Mouse (Mus musculus): Measurements from ENCODE around the gene Otogl. TPM values are rescaled to one million over a fixed set of nuclear protein-coding genes. Genes with fewer than 3 reads are reported as not detected.

Otogl gene
- polyA plus RNA-seq, 1 experiment from 2014 or later: not detected

DNA sequence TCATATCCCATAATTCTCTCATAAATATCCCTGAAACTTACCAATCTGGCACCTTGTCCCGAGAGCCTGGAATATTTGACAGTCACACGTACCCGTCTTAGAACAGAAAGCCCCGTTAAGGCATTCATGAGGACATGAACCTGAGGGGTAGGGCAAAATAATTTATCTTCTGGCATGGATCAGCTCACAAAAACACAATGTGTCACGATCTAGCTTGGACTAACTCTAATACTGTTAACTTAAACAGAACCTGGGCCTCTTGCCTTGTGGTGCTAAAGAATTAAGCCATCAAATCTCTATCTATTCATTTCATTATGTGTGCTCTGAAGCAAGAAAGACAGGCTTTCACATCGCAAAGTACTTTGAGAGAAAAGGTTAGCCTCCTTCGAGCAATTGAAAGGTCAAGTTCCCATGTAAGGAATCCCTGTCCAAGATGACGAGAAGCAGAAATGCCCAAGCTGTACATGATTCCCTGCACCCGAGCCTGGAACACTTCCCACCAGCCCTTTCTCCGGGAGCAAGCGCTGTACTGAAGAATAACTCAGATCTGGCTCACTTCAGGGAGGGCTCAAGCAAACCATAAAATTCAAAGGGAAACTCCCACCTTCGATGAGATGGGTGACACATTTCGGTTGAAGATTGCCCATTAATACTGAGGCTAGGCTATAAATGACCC lies 10.6 kb downstream of the Otogl start:
- Histone ChIP-seq H3K9ac (no peak overlapping the region), H3K36me3 (ENCODE audit: poor library complexity, severe bottlenecking) (no peaks in the 10 kb centered on the region), H3K4me2 (no peak overlapping the region), H3K4me1 (no peaks in the 10 kb centered on the region), H3K9me3 (replicated peaks) (no peaks in the 10 kb centered on the region), H3K27ac (no peak overlapping the region), H3K4me3 (no peak overlapping the region), H3K27me3 (no peaks in the 10 kb centered on the region)
- 67% methylated on average over 13 of the region's 13 CpGs for WGBS
- ATAC-seq: no peak

DNA sequence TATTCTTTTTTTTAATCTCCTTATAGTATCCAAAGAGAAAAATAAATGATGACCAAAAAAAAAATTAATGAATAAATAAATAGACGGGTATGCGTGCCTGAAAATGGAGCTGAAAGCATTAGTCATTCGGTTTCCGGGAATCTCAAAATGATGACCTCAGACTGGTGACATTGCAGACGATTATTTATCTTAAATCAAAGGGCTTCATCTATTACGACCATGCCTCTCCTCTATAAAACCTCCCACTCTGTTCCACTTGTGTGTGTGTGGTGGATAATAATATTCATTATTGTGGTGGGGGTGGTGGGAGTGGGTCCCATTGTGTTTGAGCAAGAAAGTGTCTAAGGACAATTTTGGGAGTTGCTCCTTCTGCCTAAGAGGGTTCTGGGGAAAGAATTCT lies 12.0 kb downstream of the Otogl start:
- 91% methylated on average over 6 of the region's 6 CpGs for WGBS
- H3K9ac ChIP-seq: no peak overlapping the region
- no peaks in the 10 kb centered on the region for H3K4me1 ChIP-seq
- no peak overlapping the region for H3K4me3 ChIP-seq
- no peaks in the 10 kb centered on the region for H3K27me3 ChIP-seq
- H3K9me3 ChIP-seq (replicated peaks): no peaks in the 10 kb centered on the region
- H3K27ac ChIP-seq: no peak overlapping the region
- ATAC-seq: no peak
- H3K4me2 ChIP-seq: no peak overlapping the region
- H3K36me3 ChIP-seq (ENCODE audit: poor library complexity, severe bottlenecking): no peaks in the 10 kb centered on the region

DNA sequence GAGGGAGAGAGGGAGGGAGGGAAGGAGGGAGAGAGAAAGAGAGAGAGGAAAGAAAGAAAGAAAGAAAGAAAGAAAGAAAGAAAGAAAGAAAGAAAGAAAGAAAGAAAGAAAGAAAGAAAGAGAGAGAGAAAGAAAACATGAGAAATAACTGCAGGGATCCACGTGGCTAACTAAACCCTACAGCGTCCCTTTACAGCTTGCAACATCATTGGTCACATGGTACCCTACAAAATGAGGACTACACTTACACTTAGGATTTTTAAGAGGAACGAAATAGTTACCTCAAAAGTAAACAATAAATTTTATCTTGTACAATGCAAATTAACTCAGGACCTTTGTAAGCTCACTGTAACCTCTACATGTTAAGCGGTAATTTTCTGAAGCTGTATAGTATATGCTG lies 15.8 kb downstream of the Otogl start:
- no peak for ATAC-seq
- Histone ChIP-seq H3K27me3 (no peaks in the 10 kb centered on the region), H3K27ac (no peak overlapping the region), H3K9ac (no peak overlapping the region), H3K4me2 (no peak overlapping the region), H3K9me3 (replicated peaks) (no peaks in the 10 kb centered on the region), H3K36me3 (ENCODE audit: poor library complexity, severe bottlenecking) (no peaks in the 10 kb centered on the region), H3K4me1 (no peaks in the 10 kb centered on the region), H3K4me3 (no peak overlapping the region)
- WGBS: 84% methylated on average over 4 of the region's 4 CpGs

DNA sequence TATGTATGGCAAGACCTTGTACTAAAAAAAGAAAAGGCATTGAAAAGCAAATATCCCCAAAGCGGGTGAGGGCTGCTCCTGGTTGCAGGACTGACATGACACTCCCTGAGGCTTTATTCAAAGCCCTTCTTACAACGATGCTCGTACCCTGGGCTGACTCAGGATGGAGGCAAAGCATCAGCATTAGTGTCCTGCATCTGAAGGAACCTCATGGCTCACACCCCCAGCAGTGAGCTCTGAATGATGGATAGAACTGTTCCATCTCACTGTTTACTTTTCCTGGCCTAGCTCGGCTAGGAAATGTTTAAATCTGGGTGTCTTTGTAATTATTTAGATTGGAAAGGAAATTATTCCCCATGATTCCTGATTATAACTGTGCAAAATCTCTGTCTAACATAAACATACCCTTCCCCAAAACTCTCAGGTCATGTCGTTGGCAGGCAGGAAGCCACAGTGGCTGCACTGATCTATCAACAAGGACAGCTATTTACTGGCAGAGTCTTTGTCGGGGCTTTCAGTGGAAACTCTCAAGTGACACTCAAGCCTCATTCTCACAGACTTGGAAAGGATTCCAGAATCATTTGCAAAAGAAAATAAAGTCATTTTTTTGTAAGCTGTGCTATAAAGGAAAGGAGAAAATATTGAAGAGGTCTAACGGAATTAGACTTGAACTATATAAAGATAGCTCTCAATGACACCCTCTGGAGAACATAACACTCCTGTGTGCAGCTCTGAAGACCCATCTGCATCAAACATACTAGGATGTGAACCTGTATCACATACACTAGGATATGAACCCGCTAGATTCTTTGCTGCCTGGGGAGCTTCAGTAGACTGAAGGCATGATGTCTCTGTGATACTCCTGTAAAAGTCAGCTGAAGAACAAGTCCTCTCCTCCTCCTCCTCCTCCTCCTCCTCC lies 17.0 kb downstream of the Otogl start:
- ATAC-seq: no peak
- H3K27ac ChIP-seq: no peak overlapping the region
- WGBS: 73% methylated on average over 8 of the region's 8 CpGs
- no peaks in the 10 kb centered on the region for H3K9me3 ChIP-seq (replicated peaks)
- no peak overlapping the region for H3K4me3 ChIP-seq
- no peaks in the 10 kb centered on the region for H3K4me1 ChIP-seq
- H3K36me3 ChIP-seq (ENCODE audit: poor library complexity, severe bottlenecking): no peaks in the 10 kb centered on the region
- H3K4me2 ChIP-seq: no peak overlapping the region
- no peak overlapping the region for H3K9ac ChIP-seq
- no peaks in the 10 kb centered on the region for H3K27me3 ChIP-seq

DNA sequence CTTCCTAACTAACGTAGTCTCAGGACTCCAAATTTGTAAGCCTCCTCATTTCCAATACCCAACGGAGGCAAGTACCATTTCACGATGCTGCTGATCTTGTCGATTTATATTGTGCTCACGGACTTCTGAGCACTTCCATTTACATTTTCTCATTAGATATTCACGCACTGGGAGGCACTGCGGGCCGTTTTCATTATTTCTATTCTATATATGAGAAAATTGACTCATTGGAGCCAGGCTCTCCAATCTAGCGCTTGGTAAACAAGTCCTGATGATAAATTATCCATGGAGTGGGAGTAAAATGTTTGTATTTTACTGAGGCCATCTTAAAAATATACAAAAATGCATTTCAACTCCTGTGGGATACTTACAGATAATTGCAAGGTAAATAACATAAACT lies 21.5 kb downstream of the Otogl start:
- no peak for ATAC-seq
- H3K9me3 ChIP-seq (replicated peaks): no peaks in the 10 kb centered on the region

DNA sequence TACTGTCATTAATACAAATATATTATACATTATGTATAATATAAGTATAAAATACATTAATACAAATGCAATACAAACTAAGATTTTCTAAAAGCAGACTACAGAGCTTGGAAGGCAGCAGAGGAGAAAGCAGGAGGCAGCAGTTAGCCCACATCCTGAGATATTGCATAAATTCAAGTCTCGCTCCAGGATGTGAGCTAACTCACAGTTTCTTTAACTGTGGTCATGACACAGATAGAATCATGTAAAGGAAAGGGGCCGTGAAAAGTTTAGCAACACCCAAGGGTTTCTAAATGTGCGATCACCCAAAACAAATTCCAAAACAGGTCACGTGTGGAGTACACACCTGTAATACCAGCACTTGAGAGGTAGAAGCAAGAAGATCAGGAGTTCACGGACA lies 39.4 kb downstream of the Otogl start:
- no peaks in the 10 kb centered on the region for H3K27me3 ChIP-seq
- H3K27ac ChIP-seq: no peak overlapping the region
- WGBS: 97% methylated on average over 5 of the region's 5 CpGs
- H3K4me1 ChIP-seq: no peaks in the 10 kb centered on the region
- no peak overlapping the region for H3K4me3 ChIP-seq
- no peaks in the 10 kb centered on the region for H3K9me3 ChIP-seq (replicated peaks)
- H3K9ac ChIP-seq: no peak overlapping the region
- H3K4me2 ChIP-seq: no peak overlapping the region
- no peak for ATAC-seq
- no peaks in the 10 kb centered on the region for H3K36me3 ChIP-seq (ENCODE audit: poor library complexity, severe bottlenecking)

More for the DNA sequence above, 21.5 kb downstream of the Otogl start:
- Histone ChIP-seq H3K4me1 (no peaks in the 10 kb centered on the region), H3K36me3 (ENCODE audit: poor library complexity, severe bottlenecking) (no peaks in the 10 kb centered on the region), H3K4me3 (no peak overlapping the region), H3K27me3 (no peaks in the 10 kb centered on the region), H3K9ac (no peak overlapping the region), H3K4me2 (no peak overlapping the region), H3K27ac (no peak overlapping the region)
- 76% methylated on average over 9 of the region's 9 CpGs for WGBS

DNA sequence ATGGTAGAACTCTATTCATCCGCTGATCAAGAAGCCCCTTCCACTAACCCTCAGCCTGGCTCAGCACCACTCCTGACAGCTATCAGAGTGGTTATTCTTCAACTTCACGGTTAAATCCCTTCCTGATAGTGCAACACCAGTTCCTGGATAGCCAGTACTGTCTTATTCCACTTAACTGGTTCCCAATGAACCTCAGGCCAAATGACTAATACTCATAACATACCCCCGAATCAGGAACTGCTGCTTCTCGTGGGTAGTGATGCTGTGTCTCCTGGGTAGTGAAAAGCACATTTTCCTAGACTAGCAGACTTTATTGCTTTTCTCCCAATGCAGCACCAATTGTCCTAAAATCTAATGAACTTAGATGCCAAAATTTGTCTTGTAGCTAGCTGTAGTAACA lies 39.8 kb downstream of the Otogl start:
- H3K9ac ChIP-seq: no peak overlapping the region
- ATAC-seq: no peak
- H3K4me3 ChIP-seq: no peak overlapping the region
- no peaks in the 10 kb centered on the region for H3K27me3 ChIP-seq
- H3K9me3 ChIP-seq (replicated peaks): no peaks in the 10 kb centered on the region
- 89% methylated on average over 4 of the region's 4 CpGs for WGBS
- no peak overlapping the region for H3K4me2 ChIP-seq
- no peaks in the 10 kb centered on the region for H3K4me1 ChIP-seq
- H3K36me3 ChIP-seq (ENCODE audit: poor library complexity, severe bottlenecking): no peaks in the 10 kb centered on the region
- H3K27ac ChIP-seq: no peak overlapping the region

DNA sequence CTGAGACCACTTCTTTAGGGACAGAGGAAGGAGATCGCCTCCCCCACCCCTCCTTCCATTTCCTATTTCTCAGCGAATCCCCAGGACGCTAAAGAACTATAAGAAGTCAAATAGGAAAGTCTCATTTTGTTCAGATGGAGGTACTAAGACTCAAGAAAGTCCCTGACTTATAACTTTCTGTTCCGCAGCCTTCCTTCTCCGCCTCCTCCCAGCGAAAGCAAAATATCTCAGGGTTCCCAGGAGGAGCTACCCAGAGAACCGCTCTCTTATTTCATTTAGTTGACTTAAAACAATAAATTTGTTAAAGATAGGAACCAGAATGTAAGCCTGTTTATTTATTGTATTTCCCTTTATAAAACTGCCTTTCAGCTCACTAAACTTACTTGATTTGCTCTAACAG lies 41.4 kb downstream of the Otogl start:
- no peak overlapping the region for H3K4me3 ChIP-seq
- WGBS: 88% methylated on average over 7 of the region's 7 CpGs
- no peak overlapping the region for H3K9ac ChIP-seq
- H3K36me3 ChIP-seq (ENCODE audit: poor library complexity, severe bottlenecking): no peaks in the 10 kb centered on the region
- no peaks in the 10 kb centered on the region for H3K27me3 ChIP-seq
- no peaks in the 10 kb centered on the region for H3K9me3 ChIP-seq (replicated peaks)
- no peak overlapping the region for H3K4me2 ChIP-seq
- no peaks in the 10 kb centered on the region for H3K4me1 ChIP-seq
- ATAC-seq: no peak
- H3K27ac ChIP-seq: no peak overlapping the region

DNA sequence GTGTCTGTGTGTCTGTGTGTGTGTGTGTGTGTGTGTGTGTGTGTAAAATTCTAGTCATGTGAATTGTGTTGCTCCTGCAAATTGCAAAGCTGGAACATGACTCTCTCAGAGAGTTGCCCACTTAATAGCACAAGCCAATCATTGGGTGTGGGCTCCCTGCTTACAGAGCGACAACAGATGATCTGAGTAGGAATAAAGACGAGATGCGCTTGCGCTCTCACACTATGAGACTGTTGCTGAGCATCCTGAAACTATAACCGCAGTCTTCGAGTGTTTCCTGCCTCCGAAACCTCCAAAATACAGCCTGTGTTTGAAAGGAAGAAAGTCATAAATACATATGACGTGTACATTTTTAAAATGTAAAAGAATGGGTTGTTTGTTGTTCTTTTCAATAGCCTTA lies 43.0 kb downstream of the Otogl start:
- H3K4me3 ChIP-seq: no peak overlapping the region
- H3K9me3 ChIP-seq (replicated peaks): no peaks in the 10 kb centered on the region
- no peak overlapping the region for H3K4me2 ChIP-seq
- no peaks in the 10 kb centered on the region for H3K27me3 ChIP-seq
- ATAC-seq: no peak
- no peak overlapping the region for H3K9ac ChIP-seq
- no peak overlapping the region for H3K27ac ChIP-seq
- H3K4me1 ChIP-seq: no peaks in the 10 kb centered on the region
- H3K36me3 ChIP-seq (ENCODE audit: poor library complexity, severe bottlenecking): no peaks in the 10 kb centered on the region
- 97% methylated on average over 8 of the region's 8 CpGs for WGBS

DNA sequence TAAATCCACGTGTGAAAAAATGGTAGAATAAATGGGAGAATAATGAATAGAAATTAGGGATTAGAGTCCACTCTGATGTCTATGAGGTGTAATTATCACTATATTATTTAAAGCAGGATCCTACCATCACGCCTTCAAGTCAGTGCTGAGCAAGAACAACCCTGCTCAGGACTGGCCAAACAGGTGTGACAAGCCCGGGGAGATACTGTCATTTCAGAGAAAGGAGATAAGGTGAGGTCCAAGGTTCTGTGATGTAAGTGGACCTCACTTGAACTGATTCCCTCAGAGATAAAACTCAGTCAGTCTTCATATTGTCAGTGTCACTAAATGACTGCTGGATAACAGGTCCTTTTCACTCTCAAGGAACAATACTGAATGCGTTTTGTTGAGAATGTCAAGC lies 44.5 kb downstream of the Otogl start:
- Histone ChIP-seq H3K4me3 (no peak overlapping the region), H3K4me2 (no peak overlapping the region), H3K9me3 (replicated peaks) (no peaks in the 10 kb centered on the region), H3K27me3 (no peaks in the 10 kb centered on the region), H3K9ac (no peak overlapping the region), H3K27ac (no peak overlapping the region), H3K4me1 (no peaks in the 10 kb centered on the region), H3K36me3 (ENCODE audit: poor library complexity, severe bottlenecking) (no peaks in the 10 kb centered on the region)
- ATAC-seq: no peak
- 73% methylated on average over 4 of the region's 4 CpGs for WGBS

DNA sequence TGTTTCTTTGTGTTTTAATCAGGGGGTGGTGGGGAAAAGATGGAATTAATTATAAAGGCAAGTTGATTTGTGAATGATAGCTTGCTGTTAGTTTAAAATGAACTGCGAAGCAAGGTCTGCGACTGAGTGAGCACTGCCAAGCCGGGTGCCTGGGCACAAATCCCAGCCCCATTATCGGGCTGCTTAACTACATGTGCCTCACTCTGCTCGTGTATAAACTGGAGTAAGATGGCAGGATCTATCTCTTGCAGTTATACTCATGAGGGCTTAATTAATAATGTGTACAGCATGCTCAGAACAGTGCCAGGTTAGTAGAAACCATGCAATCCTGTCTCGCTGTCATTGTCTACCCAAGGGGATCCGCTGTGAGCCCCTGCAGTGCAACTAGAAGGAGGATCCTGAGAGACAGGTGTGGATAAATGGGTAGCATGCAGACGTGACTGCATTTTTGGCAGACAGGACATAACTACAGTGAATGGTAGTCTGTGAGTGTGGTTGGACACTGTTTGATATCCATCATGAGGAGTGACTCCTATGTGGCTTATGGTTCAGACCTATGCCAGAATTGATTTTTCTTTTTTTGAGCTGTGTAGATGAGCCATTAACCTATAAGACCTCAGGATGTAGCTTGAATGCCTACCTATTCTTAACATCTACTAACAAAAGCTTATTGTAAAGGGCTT lies 51.6 kb downstream of the Otogl start:
- H3K4me2 ChIP-seq: no peak overlapping the region
- no peaks in the 10 kb centered on the region for H3K9me3 ChIP-seq (replicated peaks)
- H3K27ac ChIP-seq: no peak overlapping the region
- no peaks in the 10 kb centered on the region for H3K4me1 ChIP-seq
- WGBS: 65% methylated on average over 8 of the region's 8 CpGs
- peak; percentile 82 for ATAC-seq
- H3K27me3 ChIP-seq: no peaks in the 10 kb centered on the region
- no peak overlapping the region for H3K4me3 ChIP-seq
- no peaks in the 10 kb centered on the region for H3K36me3 ChIP-seq (ENCODE audit: poor library complexity, severe bottlenecking)
- no peak overlapping the region for H3K9ac ChIP-seq

DNA sequence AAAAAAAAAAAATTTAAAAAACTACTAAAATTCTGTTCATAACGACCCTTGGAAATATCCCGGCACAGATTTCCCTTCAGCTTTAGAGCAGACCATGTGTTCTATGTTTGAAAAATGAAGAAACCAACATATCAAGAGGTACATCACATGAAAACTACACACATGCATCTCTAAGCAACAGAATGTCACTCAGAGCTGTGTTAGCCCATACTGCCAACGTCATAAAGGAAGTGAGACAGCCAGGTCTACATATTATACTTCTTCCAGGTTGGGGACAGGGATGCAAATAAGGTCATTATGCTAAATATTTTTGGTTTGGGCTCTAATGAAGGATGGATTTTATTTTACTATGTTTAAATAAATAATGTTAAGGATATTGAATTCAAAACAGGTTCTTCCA lies 52.7 kb downstream of the Otogl start:
- no peak for ATAC-seq
- WGBS: 91% methylated on average over 3 of the region's 3 CpGs
- Histone ChIP-seq H3K36me3 (ENCODE audit: poor library complexity, severe bottlenecking) (no peaks in the 10 kb centered on the region), H3K27me3 (no peaks in the 10 kb centered on the region), H3K9ac (no peak overlapping the region), H3K4me1 (no peaks in the 10 kb centered on the region), H3K4me2 (no peak overlapping the region), H3K27ac (no peak overlapping the region), H3K4me3 (no peak overlapping the region), H3K9me3 (replicated peaks) (no peaks in the 10 kb centered on the region)
